Mouse (Mus musculus): ENCODE data around the gene Ptgfrn.

Ptgfrn gene

DNA sequence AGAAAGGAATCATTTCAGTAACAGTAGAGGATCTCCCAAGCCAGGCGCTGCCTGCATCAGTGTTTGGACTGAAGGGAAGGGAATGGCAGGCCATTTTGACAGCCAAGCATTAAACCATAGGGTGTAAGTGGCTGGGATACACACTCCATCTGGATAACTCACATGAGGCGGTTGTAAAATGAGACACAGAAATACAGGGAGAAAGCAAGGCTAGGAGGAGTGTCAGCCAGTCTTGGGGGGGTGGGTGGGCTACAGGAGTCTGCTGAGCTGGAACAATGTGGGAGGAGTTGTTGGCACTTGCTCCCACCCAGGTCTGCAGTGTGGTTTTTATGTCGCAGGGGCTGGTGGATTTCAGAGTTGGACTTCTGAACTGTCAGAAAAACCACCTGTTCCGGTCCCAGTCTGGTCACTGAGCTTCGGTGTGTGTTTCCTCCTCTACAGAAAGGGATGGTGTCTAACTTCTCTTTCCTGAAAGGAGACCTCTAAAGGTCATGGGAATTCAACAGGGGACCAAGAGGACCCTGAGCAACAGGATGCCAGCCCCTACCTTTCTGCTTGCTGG, 72.0 kb downstream of the Ptgfrn start:
- DNase-seq (ENCODE audit: low spot score) = no peak

DNA sequence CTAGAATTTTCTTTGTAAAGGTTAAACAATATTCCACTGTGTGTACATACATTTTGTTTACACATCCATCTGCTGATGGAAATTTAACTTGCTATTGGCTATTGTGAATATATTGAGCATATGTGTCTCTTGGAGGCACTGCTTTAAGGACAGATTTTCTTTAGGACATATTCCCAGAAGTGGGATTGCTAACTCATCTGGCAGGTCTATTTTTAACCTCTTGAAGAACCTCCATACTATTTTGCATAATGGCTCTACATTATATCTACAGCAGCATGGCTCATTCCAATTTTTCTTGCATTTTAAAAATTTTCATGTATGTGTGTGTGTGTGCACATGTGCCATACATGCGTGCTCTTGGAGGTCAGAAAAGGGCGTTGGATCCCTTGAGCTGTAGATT, 74.1 kb downstream of the Ptgfrn start:
- DNase-seq (ENCODE audit: low spot score) = no peak

DNA sequence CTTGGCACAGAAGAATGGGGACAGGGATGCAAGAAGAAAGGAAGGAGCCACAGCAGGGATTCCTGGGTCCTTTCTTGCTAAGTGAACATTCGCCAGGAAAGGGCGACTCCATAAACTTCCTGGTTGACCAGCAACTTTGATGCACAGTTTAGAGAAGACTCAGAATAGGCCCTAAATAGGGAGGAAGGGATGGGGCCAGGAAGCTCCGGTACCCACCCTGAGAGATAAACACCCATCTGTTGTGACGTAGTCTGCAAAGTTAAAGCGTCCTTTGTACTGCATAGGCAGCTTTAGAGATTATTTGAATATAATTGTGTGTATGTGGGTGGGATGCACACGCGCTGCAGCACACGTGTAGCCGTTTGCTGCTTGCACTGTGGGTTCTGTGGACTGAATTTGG, 75.6 kb downstream of the Ptgfrn start:
- DNase-seq (ENCODE audit: low spot score) = no peak

GRCm38 (mm10) chr3:101033644-101034043, 76.4 kb downstream of the Ptgfrn start:
- no peak for DNase-seq (ENCODE audit: low spot score)

GRCm38 (mm10) chr3:101031456-101032142, 78.5 kb downstream of the Ptgfrn start:
- peak; percentile 15 for DNase-seq (ENCODE audit: low spot score)

DNA sequence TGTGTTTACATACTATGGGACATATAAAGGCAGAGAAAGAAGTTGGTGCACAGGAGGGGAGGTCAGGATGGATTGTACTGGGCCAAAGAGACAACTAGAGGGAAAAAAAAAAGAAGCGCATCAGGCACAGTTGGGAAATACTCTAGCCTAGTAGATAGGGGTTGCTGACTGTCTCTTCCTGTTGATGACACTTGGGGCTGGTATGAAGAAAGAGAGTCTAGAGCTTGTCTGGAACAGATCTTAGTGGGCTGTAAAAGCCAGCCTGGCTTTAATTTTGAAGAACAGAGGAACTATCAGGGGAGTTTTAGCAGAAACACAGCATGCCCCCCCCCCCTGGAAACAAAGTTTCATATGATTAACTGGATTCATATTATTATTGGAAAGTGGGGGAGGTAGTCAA, 79.4 kb downstream of the Ptgfrn start:
- DNase-seq (ENCODE audit: low spot score) = no peak

DNA sequence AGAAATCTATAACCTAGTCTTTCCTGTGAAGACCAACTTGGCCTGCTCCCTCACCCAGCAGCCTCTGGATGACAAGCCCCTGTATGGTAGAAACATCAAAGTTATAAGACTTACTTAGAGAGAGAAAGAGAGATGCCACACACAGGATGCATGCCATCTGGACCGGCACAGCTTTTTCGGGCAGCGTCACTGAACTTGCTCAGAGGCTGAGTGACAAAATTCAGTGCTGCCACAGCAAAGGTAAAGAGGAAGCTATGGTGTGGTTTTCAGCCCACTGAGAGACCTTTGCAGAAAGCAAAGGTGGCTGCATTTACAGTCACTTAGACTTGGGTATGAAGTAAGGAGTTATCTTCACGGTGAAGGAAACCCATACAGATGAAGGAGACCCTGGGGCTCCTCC, 80.7 kb downstream of the Ptgfrn start, which contains the start of gene Cd101:
Gene Cd101, minus strand, starts transcription at position 218 of the 400 bp plus-strand sequence.
- no peak for DNase-seq (ENCODE audit: low spot score)

GRCm38 (mm10) chr3:101026741-101027140, 83.3 kb downstream of the Ptgfrn start:
- no peak for DNase-seq (ENCODE audit: low spot score)

- DNase-seq (ENCODE audit: low spot score) = no peak
These were observed 87.1 kb downstream of the Ptgfrn start for GRCm38 (mm10) chr3:101022967-101023366.

DNA sequence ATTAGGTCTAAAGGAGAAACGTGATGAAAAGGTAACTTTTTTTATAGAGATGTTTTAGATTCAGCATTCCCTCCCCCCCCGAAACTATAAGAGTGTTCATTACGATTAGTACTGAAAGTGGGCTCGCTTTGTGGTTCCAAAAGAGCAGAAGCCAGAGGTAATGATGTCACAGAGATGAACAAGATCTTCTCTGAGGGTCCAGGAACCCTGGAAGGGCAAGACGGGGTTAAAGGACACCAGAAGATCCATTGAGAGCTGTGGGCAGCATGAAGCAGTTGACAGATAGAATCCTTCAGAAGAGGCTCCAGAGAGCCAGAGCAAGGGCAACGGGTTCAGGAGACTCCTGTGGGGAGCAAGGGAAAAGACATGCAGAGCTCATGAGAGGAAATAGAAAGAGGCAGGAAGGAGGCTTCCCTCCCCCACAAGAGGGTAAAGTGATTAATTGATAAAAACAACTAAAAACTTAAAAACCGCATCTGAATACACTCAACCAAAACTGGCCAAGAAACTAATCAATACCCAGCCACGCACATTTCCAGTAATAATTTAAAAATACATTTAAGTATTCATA, 88.5 kb downstream of the Ptgfrn start:
- no peak for DNase-seq (ENCODE audit: low spot score)

DNA sequence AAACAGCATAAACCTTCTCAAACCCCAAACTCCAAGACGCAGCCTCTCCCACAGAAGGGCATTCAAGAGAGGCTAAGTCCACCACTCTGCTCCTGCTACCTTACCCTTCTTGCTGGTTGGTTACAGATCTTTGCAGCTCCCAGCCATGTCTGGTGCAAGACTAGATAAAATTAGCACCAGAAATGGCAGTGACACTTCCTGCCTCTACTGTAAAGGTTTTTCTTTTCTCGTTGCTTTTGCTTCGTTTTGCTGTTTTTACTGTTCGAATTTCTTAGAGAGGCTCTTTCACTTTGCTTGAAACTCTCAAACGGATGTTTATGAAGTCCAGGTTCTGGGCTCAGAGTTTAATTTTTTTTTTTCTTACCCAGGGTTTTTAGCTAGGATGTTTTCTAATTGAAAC, 89.0 kb downstream of the Ptgfrn start:
- DNase-seq (ENCODE audit: low spot score) = no peak

GRCm38 (mm10) chr3:101018494-101018893, 91.6 kb downstream of the Ptgfrn start:
- no peak for DNase-seq (ENCODE audit: low spot score)

DNA sequence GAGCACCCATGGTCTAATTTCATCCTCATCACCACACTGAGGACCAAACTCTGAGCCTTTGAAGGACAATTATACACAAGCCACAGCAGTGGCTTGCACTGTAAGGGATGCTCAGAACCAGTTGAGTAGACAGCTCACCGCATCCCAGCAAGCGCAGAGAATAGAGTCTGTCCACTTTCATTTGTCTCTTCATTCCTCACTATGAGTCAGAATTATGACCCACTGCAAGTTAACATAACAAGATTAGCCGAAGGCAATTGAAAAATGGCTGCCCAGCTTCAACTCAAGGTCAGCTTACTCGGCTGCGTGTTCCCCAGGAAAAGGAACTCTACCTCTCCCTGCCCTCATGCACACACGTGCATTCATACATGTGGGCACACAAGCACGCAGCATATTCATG, 94.0 kb downstream of the Ptgfrn start:
- no peak for DNase-seq (ENCODE audit: low spot score)

DNA sequence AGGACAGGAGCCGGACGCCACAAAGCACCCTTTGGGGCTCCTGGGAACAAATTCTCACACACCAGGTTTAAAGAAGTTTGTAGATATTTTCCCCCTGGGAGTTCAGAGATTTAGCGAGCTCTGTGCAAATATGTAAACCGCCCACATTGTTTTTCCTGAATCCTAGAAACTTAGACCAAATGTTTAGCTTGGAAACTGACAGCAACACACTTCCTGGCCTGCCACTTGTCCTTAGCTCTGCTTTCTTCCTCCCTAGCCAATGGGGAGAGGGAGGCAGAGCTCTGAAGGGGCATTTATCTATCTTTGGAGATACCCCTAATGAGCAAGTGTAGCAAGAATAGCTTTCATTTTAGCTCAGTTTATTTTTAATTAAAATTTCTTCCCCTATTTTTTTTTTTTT, 94.8 kb downstream of the Ptgfrn start:
- DNase-seq (ENCODE audit: low spot score) = no peak

- DNase-seq (ENCODE audit: low spot score) = no peak
These were observed 96.5 kb downstream of the Ptgfrn start for GRCm38 (mm10) chr3:101013536-101013935.

- DNase-seq (ENCODE audit: low spot score) = no peak
These were observed 97.1 kb downstream of the Ptgfrn start for GRCm38 (mm10) chr3:101013005-101013404.

DNA sequence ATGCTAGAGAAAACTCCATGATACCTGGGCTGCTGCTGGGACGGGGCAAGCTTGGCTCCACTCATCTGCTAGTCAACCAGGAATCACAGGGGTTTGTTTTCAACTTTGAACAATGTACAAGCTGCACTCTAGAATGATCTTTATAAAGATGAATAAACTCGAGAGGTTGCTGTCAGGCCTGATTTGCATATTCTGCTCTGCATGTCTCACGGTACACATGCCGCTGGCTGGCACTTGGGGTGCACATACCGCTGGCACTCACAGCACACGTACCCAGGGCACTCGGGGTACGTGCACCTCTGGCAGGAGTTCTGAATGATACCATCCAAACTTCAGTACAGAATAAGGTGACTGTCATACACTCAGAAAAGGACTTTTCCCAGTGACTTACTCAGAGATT, 97.5 kb downstream of the Ptgfrn start:
- DNase-seq (ENCODE audit: low spot score) = no peak

DNA sequence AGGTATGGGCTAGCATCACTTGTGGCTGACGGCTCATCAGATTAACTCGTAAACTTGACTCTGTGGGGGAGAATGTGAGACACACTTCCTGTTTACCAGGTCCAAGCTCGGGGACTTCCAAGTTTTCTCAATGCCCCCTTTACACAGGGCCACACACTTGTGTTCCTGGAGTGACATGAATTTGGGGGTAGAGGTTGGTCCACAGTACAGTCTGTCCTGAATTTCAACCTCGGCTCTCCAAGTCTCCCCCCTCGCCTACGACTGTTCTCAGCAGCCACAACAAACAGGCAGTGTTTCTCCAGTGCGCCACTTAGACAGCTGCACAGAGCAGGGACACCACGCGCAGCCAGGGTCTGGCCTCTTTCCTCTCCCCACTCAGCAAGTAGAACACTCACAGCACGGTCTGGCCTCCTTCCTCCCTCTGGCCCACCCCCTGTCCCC, 97.9 kb downstream of the Ptgfrn start:
- DNase-seq (ENCODE audit: low spot score) = no peak

- DNase-seq (ENCODE audit: low spot score) = no peak
These were observed 98.9 kb downstream of the Ptgfrn start for GRCm38 (mm10) chr3:101011203-101011600.

DNA sequence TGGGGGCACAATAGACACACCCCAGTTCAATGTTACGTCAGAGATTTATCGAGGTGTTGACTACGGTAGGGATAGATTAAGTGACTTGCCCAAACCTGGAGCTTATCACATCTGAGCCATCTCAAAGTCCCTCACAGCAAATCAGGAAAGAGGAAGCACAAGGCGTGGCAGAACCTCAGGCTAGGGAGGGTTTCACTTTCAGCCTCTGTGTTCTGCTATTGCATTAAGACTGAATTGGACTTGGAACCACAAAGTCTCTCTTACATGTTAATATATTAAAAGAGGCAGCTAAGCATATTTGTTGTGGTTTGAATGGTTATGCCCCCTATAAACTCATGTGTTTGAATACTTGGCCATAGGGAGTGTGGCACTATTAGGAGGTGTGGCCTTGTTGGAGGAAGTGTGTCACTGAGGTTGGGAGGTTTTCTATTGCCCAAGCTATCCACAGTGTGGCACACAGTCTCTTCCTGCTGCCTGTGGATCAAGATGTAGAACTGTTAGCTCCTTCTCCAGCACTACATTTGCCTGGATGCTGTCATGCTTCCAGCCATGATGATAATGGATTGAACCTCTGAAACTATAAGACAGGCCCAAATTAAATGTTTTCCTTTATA, 99.4 kb downstream of the Ptgfrn start:
- DNase-seq (ENCODE audit: low spot score) = no peak

DNA sequence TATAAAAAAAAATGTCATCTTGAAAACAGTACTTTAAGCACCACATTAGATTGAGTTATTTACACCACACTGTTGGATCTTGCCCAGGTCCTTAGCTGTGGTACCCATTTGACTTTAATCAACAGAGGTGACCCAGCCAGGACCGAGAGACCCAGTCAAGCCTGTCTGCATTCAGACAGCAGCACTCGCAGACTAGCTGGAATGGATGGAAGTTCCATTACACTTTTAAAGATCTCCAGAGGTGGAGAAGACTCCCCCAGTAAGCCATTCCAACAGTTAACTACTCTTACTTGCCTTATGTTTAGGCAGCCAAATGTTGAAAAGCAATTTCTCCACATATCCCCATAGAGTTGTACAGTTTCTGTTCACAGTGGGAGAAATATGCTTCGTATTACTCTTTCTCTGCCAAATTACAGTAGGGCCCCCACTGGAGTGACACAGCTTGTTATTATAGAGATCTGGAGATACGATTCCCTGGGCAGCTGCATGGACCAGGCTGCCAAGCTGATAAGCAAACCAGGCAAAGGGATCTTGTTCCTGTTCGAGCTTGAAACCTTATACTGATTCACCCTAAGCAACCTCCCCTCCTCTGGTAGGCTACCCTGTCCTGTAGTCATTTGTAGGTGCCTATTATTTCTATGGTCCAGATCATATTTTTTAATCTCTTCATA, 102.8 kb downstream of the Ptgfrn start:
- no peak for DNase-seq (ENCODE audit: low spot score)

- DNase-seq (ENCODE audit: low spot score) = no peak
These were observed 104.7 kb downstream of the Ptgfrn start for GRCm38 (mm10) chr3:101005392-101005791.
